Mouse (Mus musculus) limb, embryonic 14.5 days (tissue): ENCODE data around the gene Zswim8. TPM values are rescaled to one million over a fixed set of nuclear protein-coding genes. Genes with fewer than 3 reads are reported as not detected.

Experiments used
- ATAC-seq: fragments of 200-750 bp; cut with Nextera tagmentation; 2 replicates; pipeline ENCODE4 v1.8.0; 2017; ENCODE audit warnings: low read depth, moderate number of reproducible peaks, moderate TSS enrichment; ENCODE audit not compliant: low FRiP score
- DNase-seq: peaks from one replicate; pipeline ENCODE4 v3.0.0-alpha.2; 2015; ENCODE audit warnings: low spot score
- H3K27ac ChIP-seq: fragments of 300-500 bp; sonication (generic); replicated peaks from 2 replicates; pipeline ENCODE4 v1.5.1; 2014; ENCODE audit warnings: low read depth, mild to moderate bottlenecking, low read length, moderate library complexity, mixed read lengths
- H3K27me3 ChIP-seq: fragments of 300-500 bp; sonication (generic); 2 replicates; pipeline ENCODE4 v1.6.1; 2014; ENCODE audit warnings: low read length, mixed read lengths; ENCODE audit not compliant: control insufficient read depth, insufficient read depth
- H3K36me3 ChIP-seq: fragments of 300-500 bp; sonication (generic); 2 replicates; pipeline ENCODE4 v1.6.1; 2014; ENCODE audit warnings: mild to moderate bottlenecking, low read length, moderate library complexity, mixed read lengths; ENCODE audit not compliant: control insufficient read depth, insufficient read depth
- H3K4me1 ChIP-seq: fragments of 300-500 bp; sonication (generic); 2 replicates; pipeline ENCODE4 v1.6.1; 2014; ENCODE audit warnings: antibody characterized with exemption, low read length, mixed read lengths; ENCODE audit not compliant: control insufficient read depth, insufficient read depth
- H3K4me2 ChIP-seq: fragments of 300-500 bp; sonication (generic); replicated peaks from 2 replicates; pipeline ENCODE4 v1.6.1; 2014; ENCODE audit warnings: low read depth, mild to moderate bottlenecking, low read length, moderate library complexity; ENCODE audit not compliant: severe bottlenecking
- H3K4me3 ChIP-seq: fragments of 300-500 bp; sonication (generic); replicated peaks from 2 replicates; pipeline ENCODE4 v1.5.1; 2014; ENCODE audit warnings: low read length
- H3K9ac ChIP-seq: fragments of 300-500 bp; sonication (generic); 2 replicates; pipeline ENCODE4 v1.6.1; 2014; ENCODE audit warnings: mild to moderate bottlenecking, low read depth, low read length, moderate library complexity; ENCODE audit not compliant: severe bottlenecking
- H3K9me3 ChIP-seq: fragments of 300-500 bp; sonication (generic); 2 replicates; pipeline ENCODE4 v1.6.1; 2016; ENCODE audit warnings: low read length; ENCODE audit not compliant: control insufficient read depth
- POLR2A ChIP-seq: fragments of 200-500 bp; IDR thresholded peaks from 2 replicates; pipeline ENCODE4 v1.8.0; 2012; ENCODE audit warnings: inconsistent platforms, mild to moderate bottlenecking, moderate library complexity, borderline replicate concordance; ENCODE audit not compliant: insufficient read depth, insufficient read length; ENCODE audit errors: extremely low read depth
- WGBS: fragments of 180-500 bp; shearing (Covaris S2); extraction: QIAGEN DNeasy Blood & Tissue Kit; methylation state at CpG from one replicate; pipeline ENCODE4 v1.1.7; 2014; 5-methylcytosine and 5-hydroxymethylcytosine counted together
- polyA plus RNA-seq, 2 experiments: library from polyadenylated mRNA; depleted of rRNA in 1 of 2; stranded (reverse) in 1 of 2; unstranded in 1 of 2; fragments of >200 nt; fragmentation: Nextera tagmentation in 1 of 2; extraction: Ambion mirVana in 1 of 2; gene quantifications; 2 replicates each; pipeline versions ENCODE4 v1.2.1 to v1.2.3; 2012 to 2014

Gene Zswim8
- polyA plus RNA-seq (2012; rRNA removed) = 195 and 272 TPM in 2 replicates
- 38.9 and 43.7 TPM in 2 replicates for polyA plus RNA-seq (2014; fragmentation: Nextera tagmentation; extraction: Ambion mirVana)

DNA sequence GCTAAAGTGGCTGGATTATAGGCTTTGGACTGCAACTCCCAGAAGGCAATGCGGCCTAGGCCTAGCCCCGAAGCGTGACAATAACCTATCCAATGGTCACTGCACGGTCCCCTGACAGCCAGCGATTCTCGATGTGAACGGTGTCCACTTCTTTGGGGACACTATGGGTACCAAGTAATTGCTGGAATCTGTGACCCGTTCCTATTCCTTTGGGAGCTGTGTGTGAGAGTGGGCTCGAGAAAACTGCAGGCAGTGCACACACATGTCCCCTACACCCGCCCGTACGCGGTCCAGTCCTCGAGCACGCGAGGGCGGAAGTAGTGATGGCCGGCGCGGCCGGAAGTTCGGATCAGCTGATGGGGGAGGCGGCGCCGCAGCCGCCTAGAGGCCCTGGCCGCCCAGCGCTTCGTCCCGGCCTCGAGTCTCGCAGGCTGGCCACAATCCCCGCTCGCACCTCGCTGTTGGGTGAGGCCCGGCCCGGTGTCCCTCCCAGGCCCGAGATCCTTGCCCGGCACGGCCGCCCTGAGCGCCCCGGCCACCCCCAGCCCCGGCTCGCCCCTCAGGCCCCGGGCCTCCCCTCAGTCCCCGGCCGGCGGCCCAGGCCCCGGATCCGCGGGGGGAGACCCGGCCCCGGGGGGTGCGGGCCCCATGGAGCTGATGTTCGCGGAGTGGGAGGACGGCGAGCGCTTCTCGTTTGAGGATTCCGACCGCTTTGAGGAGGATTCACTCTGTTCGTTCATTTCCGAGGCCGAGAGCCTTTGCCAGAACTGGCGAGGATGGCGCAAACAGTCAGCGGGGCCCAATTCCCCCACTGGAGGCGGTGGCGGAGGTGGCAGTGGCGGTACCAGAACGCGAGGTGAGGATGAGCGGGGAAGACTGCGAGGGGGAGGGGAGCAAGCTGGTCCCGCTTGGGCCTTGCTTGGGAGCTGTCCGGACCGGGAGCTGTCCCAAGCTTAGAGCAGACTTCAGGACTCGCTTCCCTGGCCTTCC is at the start of gene Zswim8:
TSS of gene Zswim8 (plus strand) at position 352 of the 990 bp plus-strand sequence.
- Histone ChIP-seq H3K27me3 (no peaks in the 10 kb centered on the region), H3K27ac (peak within 1 kb of the TSS; percentile 53), H3K9ac (peak within 1 kb of the TSS; percentile 94), H3K9me3 (no peaks in the 10 kb centered on the region), H3K4me3 (peak within 1 kb of the TSS; percentile 99), H3K36me3 (peaks cover 37% of the 10 kb centered on the region), H3K4me2 (peak within 1 kb of the TSS; percentile 75), H3K4me1 (peaks cover 15% of the 10 kb centered on the region)
- DNase-seq = peak; percentile 93
- ATAC-seq = peak; percentile 92
- under 1% methylated on average over 77 of the region's 80 CpGs for WGBS
- TF ChIP-seq POLR2A = peak; percentile 65; the same call in 1 of the 2 replicates

DNA sequence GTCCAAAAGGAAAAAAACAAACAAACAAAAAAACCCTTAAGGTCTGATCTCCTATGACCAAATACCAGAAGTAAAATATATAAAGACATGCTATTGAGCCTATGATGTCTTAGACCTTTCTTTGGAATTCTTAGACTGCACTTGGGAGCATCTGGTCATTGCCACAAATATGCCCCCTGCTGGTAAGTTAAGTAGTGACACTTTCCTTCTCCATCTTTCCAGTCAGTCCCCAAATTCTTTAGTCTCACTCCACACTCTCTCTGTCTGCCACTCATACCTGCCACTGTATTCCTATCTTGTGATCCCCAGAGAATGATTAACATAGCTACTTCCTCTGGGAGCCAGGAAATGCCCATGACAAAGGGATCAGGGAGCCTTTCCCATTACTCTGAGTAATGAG is 49.0 kb upstream of the Zswim8 start:
- DNase-seq = peak; percentile 82
- TF ChIP-seq POLR2A = no peak
- no peak overlapping the region for H3K4me2 ChIP-seq
- ATAC-seq = no peak
- H3K36me3 ChIP-seq = no peaks in the 10 kb centered on the region
- H3K4me3 ChIP-seq = no peak overlapping the region
- peaks cover 12% of the 10 kb centered on the region for H3K4me1 ChIP-seq
- no peaks in the 10 kb centered on the region for H3K9me3 ChIP-seq
- H3K27ac ChIP-seq = no peak overlapping the region
- H3K9ac ChIP-seq = no peak overlapping the region
- H3K27me3 ChIP-seq = no peaks in the 10 kb centered on the region

DNA sequence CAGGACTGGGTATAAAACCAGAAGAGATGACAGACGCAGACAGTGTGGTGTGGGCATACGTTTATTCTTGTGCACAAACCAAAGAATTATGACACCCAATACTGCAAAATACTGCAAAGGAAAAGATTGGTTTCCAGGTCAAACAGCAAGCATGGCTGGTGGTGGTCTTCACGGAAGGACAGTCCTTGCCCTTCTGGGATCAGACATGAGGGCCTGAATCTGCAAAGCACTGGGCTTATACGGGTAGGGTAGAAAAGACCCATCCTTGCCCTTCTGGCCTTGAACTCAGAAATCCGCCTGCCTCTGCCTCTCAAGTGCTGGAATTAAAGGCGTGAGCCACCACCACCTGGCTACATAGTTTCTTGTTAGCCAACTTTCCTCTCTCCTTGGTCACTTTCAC is 48.5 kb upstream of the Zswim8 start:
- Histone ChIP-seq H3K4me3 (no peak overlapping the region), H3K27ac (no peak overlapping the region), H3K9me3 (no peaks in the 10 kb centered on the region), H3K27me3 (no peaks in the 10 kb centered on the region), H3K4me2 (no peak overlapping the region), H3K4me1 (peaks cover 15% of the 10 kb centered on the region), H3K9ac (no peak overlapping the region), H3K36me3 (no peaks in the 10 kb centered on the region)
- TF ChIP-seq POLR2A = no peak
- 85% methylated on average over 6 of the region's 6 CpGs for WGBS
- DNase-seq (no peak), ATAC-seq (no peak)

DNA sequence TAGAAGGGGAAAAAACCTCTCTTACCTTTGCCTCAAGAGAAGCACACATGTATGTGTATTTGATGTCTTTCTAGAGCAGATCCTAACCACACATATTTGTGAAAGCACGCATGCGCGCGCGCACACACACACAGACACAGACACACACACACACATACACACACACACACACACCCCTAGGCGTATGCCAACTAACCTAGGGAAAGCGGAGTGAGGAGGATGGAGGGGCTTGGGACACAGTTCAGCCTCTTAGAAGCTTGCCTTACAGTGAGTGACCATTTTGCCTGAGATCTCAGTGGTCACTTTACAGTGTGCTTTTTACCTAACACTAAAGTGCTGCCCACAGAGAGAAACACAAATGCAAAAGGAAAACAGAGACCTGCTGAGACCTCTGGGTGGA is 47.7 kb upstream of the Zswim8 start:
- DNase-seq (no peak), ATAC-seq (no peak)
- Histone ChIP-seq H3K4me2 (no peak overlapping the region), H3K27me3 (no peaks in the 10 kb centered on the region), H3K9me3 (no peaks in the 10 kb centered on the region), H3K36me3 (no peaks in the 10 kb centered on the region), H3K27ac (no peak overlapping the region), H3K9ac (no peak overlapping the region), H3K4me1 (peaks cover 22% of the 10 kb centered on the region), H3K4me3 (no peak overlapping the region)
- TF ChIP-seq POLR2A = no peak
- 98% methylated on average over 7 of the region's 7 CpGs for WGBS

DNA sequence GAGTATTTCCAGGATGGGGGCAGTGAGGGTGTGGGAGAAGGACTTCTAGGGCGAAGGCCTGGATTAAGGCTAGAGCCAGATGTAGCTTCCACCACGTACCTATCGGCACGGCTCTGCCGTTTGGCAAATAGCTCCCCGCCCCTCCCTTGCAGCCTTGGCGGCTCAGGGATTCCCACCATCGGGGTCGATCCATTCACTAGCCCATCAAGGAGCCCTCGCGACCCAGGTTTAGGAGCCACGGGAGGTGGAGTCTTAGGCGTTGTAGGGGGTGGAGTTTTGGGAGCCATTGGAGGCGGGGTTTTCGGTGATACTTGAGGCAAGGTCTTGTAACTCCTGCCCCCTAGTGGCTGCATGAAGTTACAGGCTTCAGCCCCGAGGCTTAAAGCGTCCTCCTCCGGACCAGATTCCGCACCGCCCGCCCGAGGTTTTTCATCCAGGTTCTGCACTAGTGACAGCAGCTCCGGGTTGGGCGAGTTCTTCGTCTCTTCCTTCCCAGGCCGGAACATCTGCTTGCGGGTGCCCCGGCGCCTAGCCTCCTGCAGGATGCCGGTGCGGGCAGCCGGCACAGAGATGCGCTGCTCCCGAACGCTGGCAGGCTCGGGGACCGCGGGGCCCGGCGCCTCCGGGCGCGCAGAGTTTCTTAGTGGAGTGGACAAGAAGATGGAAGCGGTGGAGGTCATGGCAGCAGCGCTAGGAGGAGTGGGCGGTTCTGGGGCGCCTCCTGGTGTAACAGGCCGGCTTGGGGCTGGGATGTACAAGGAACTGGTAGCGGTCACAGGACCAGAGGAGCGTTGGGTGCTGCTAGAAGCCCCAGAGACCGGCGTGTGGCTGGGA is 46.3 kb upstream of the Zswim8 start:
- DNase-seq (peak; percentile 98), ATAC-seq (peak; percentile 77)
- peak; percentile 46; the same call in 1 of the 2 replicates for TF ChIP-seq POLR2A
- no peaks in the 10 kb centered on the region for H3K27me3 ChIP-seq
- no peaks in the 10 kb centered on the region for H3K36me3 ChIP-seq
- peak overlapping the region; percentile 94 for H3K27ac ChIP-seq
- 2% methylated on average over 48 of the region's 52 CpGs for WGBS
- H3K9me3 ChIP-seq = no peaks in the 10 kb centered on the region
- H3K9ac ChIP-seq = peak overlapping the region; percentile 81
- H3K4me1 ChIP-seq = peaks cover 26% of the 10 kb centered on the region
- peak overlapping the region; percentile 85 for H3K4me2 ChIP-seq
- peak overlapping the region; percentile 74 for H3K4me3 ChIP-seq
